Mouse (Mus musculus) c-Kit-positive CD71-positive TER-119-negative erythroid progenitor cells, embryonic 14.5 days (primary cell): ENCODE results near the gene 6030468B19Rik.
A peak's percentile ranks its signal among the peaks of the same experiment; 100 is the strongest.
"Not testable (repeated sequence)": the region's sequence is repeated elsewhere in the genome, so short reads cannot be mapped to it uniquely, and the experiment has no call there.

Experiments used
- DNase-seq: peaks from one replicate; pipeline ENCODE4 v3.0.0-alpha.2; 2013; ENCODE audit warnings: low read depth

6030468B19Rik gene

GRCm38 (mm10) chr11:117806781-117807180 is 9.3 kb downstream of the 6030468B19Rik start:
- no peak for DNase-seq

DNA sequence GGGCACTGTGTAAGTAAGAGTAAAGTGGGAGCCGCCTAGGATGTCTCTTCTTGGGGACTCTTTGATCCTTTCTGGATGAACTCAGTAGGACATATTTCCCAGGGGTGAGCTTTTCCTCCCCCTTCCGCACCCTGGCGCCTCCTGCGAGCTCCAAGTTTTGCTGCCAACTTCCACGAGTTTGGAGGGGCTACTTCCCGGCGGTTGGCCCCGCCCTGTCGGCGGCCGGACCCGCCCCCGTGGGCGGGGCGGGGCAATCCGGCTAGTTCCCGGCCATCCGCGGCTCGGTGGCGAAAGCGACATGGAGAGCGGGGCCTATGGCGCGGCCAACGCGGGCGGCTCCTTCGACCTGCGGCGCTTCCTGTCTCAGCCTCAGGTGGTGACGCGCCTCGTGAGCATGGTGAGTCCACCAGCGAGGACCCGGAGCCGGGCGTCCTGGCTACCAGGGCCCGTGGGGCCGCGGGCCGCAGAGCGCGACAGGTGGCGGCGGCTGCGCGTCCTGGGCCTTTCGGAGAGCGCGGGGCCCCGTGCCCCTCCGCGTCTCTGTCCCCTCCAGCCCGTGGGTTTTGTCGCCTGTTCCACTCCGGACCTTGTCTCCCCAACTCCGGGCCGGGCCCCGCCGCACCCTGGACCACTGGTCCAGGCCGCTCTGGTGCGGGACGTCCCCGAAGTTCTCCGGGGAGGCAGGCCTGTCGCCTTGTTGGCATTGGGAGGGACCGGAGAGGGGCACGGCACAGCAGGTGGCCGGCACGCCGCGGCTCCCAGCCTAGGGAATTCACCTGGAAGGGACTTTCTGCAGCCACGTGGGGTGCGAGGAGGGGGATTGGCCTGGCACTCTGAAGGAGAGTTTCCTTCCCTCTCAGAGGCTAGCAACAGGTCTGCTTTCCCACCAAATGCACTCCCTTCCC is 12.2 kb downstream of the 6030468B19Rik start, which contains the start of the genes Gm20708 and Syngr2:
Gm20708 (plus strand) TSS at position 262 of the 905 bp plus-strand sequence.
Syngr2 (plus strand) TSS at position 262 of the 905 bp plus-strand sequence.
- DNase-seq = peak; percentile 63

- peak; percentile 83 for DNase-seq
Measured at GRCm38 (mm10) chr11:117810401-117811046, 13.1 kb downstream of the 6030468B19Rik start.

- DNase-seq = no peak
Measured at GRCm38 (mm10) chr11:117813867-117814266, 16.4 kb downstream of the 6030468B19Rik start.

DNA sequence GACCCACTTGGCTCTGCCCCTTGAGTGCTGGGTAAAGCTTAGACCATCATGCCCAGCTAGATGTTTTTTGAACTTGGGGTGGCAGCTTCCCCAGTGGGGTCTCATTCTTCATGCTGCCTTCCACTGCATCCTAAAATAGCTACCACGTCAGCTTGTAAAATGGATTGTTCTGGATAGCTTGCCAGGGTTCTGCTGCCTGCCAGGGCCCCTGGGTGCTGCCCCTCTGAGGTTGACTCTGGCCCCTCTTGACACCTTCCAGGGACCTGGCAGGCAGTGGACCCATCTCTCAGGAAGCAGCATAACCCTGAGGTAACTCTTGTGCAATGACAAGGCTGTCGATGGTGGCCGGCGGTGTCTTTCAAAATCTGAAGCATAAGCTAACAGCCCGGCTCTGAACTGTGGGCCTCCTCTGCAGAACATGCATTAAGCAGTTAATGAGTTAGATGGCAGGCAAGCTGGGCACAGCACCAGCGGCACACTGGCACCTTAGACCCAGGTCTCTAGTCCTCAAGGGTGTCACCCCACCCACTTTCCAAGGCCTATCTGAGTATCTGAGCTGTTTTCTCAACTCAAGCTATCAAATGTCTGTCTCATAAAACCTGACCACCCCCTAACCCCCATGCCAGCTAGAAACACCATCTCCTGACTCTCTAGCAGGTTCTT is 17.4 kb downstream of the 6030468B19Rik start:
- no peak for DNase-seq

- not testable (repeated sequence) for DNase-seq
Measured at GRCm38 (mm10) chr11:117815850-117816249, 18.4 kb downstream of the 6030468B19Rik start.

- DNase-seq = no peak
Measured at GRCm38 (mm10) chr11:117816389-117816996, 19.0 kb downstream of the 6030468B19Rik start.

DNA sequence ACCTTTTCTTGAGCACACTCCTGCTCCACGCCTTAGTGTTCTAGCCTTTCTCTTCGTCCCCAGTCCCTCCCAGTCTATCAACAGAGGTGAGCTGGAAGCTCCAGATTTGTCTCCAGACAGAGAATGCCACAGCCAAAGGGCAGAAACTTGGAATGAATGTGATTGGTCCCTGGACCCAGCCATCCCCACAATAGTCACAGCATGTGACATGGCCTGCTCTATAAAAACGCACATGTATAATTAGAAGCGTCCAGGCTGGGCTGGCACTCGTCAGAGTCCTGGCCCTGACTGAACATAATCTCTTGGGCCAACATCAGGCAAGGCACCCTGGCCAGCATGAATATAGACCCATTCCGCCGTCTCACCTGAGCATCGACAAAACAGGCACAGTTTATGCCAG is 21.6 kb downstream of the 6030468B19Rik start:
- no peak for DNase-seq

DNA sequence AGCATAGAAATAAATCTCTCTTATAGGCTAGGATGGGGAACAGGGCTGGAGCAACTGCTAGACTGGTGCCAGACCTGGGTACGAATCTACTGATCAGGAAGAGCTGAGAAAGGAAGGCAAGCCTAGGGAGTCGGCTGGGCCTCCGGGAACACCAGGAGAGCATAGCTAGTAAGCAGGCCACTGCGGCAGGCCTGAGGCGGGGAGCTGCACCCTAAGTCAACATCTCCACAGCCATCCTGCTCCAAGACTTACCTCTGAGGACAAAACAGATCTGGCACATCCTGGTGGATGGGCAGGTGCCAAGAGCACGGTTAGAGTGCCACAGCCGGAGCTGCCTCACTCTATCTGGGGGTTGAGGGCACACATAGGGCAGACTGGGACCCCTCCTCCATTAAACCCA is 22.7 kb downstream of the 6030468B19Rik start:
- no peak for DNase-seq

DNA sequence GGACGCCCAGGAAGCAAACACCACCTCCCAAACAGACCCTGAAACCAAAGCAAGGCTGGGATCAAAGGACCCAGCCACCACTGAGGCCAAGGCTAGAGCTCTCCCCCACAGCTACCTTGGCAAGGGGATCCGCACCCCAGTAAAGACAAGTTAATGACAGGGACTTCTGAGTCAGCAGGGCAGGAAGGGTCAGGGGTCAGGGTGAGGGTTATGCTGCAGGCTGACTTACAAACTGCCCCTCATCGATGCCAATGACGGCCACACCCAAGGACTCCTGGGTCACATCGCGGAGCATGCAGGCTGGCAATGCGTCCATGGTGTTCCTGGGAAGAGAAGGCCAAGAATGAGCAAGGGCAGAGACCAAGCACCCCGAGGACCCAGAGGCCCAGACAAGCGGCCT is 24.4 kb downstream of the 6030468B19Rik start:
- no peak for DNase-seq

DNA sequence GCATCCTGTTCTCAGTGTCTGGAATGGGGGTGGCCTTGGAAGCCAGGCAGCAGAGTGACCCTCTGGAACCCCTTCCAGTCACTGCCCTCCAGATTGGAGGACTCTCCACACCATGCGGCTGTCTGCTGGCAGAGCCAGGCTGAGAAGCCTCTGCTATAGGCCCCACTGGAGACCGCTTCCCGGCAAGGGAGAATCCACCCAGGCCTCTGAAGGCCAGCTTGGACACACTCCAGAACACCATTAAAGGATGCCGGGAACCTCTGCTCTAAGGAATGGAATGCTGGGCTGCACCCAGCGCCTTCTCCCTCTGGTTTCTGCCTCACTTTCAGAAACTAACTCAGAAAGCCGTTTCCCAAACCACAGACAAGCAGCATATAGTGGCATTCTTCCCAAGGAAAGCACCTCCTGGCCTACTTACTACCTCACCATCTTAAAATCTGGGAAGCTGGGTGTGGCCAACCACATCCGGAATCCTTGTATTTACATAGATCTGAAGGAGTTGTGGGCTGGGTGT is 25.3 kb downstream of the 6030468B19Rik start:
- DNase-seq = no peak

DNA sequence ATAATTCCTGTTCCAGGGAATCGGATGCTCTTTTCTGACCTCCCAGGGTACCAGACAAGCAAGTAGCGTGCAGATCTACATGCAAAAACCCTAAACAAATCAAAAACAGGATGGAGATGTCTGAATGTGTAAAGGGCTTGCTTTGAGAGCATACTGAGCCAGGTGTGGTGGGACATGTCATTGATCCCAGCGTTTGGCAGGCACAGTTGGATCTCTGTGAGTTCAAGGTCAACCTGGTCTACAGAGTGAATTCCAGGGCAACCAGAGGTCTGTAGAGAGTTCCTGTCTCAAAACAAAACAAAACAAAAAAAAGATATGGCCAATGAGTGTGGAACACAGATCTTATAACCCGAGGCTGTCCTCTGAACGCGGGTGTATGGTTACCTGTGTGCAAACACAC is 26.0 kb downstream of the 6030468B19Rik start:
- DNase-seq = no peak

GRCm38 (mm10) chr11:117824060-117824969 is 26.9 kb downstream of the 6030468B19Rik start:
- peak; percentile 68 for DNase-seq

GRCm38 (mm10) chr11:117825333-117826101 is 28.1 kb downstream of the 6030468B19Rik start, which contains the start of the genes Afmid and Tk1:
Afmid (plus strand) TSS chr11:117825924.
Tk1 (minus strand) TSS chr11:117826092.
- peak; percentile 88 for DNase-seq

- no peak for DNase-seq
Measured at GRCm38 (mm10) chr11:117826164-117826563, 28.7 kb downstream of the 6030468B19Rik start.

GRCm38 (mm10) chr11:117826916-117827315 is 29.5 kb downstream of the 6030468B19Rik start:
- DNase-seq = no peak

DNA sequence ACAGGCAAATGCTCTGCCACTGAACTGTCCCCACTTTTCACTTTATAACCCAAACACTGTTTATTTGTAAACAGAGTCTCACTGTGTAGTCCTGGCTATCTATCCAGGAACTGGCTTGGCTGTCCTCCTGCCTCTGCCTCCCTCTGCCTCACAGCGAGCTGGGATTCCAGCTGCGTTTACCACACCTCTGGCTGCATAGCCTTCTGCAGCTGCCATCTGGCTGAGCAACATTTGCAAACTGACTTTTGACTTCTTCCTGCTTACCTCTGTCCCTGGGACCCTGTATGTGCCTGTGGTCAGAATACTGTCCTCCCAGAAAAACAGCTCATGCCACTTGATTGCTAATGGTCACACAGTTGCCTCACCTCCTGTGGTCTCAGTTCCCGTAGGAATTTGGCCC is 29.9 kb downstream of the 6030468B19Rik start:
- no peak for DNase-seq

GRCm38 (mm10) chr11:117828149-117828887 is 30.9 kb downstream of the 6030468B19Rik start:
- DNase-seq = peak; percentile 73
